Mouse (Mus musculus): Measurements from ENCODE around the gene Foxe3.

Gene Foxe3

DNA sequence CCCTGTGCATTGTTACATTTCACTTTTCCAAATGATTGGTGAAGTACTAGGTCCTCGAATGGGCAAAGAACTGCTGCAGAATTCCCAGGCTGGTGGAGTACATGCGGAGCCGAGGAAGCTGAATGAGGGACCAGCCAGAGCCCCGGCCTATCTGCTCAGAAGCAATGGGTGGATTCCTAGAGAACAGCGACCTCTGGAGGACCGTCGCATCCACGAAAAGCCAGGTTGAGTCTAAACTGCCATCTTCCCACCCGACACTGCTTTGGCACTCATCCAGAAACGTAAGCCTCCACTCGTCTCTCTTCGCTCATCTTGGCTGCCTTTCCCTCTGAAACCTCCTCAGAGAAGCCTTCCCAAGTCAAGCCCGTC, 12.2 kb downstream of the Foxe3 start:
- DNase-seq, result peak; percentile 60

DNA sequence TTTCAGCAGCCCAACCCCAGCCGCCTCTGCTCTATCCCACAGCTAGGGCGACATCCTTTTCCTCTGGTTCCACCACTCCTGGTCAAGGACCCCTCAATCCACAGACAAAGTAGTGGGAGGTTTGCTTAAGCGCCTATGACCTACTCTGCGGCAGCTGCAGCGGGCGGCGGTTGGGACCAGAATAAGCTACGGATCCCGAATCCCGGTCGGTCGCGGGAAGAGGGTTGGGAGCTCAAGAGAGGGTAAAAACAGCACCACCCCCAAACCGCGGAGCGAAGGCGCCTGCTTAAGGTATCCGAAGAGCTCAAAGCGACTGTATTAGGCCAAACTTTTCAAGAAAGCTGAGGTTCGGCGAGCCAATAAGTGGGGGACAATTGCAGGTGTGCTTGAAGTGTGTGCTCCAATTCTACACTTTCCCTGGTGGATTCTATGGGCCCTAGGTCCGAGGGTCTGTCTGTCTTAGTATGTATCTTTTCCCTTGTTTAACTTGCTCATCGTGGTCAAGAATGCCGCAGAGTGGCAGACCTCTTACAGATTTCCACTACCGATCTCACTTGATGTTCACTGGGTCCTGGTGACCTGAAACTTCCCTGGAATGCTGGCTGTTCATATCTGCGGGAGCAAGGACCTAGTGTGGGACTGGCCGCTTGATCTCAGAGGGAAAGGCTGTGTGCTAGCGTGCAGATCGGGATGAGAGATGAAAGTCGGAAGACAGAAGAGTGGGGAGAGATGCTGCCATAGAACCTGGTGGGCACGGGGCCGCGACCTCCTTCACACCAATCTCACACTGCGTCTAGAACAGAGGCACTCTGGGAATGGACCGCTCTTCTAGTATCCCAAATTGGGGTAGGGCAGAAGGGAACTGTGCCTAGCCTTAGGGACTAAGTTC, 12.9 kb downstream of the Foxe3 start:
- no peak for DNase-seq

DNA sequence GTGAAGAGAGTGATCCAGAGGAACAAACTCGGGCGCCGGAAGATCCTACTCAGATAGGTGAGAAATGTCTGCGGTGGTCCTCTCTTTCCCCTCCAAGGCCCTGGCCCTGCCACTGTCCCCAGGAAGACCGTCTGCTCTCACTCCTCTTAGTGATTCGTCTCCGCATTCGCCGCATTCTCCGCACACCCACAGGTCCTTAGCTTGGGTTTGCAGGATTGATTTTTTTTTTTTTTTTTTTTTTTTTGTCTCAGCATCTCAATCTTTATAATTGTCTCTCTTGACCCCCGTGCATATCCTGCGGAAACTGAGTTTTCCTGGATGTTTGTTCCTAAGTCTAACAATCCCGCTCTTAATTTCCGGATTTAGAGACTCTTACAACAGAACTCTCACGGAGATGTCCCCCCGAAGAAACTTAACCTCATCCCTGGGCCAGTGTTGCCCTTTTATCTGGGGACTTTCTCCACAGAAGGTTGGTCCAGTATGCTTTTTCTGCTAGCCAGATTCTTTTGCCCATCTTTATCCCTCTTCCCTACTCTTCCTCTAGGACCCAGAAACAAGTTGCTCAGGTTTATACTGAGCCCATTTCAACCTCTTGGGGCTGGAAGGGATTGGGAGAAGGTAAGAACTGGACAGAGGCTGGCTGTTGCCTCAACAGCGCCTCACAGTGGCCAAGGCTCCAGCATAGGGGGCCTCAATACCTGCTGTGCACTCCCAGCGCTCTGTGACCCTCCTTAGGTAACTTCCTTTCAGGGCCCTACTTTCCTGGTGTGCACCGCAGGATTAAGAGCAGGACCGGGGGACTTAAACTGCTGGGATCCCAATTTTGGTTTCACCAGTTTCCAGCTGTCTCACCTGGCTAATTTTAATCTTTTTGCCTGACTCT, 16.0 kb downstream of the Foxe3 start:
- peak; percentile 43 for DNase-seq

DNA sequence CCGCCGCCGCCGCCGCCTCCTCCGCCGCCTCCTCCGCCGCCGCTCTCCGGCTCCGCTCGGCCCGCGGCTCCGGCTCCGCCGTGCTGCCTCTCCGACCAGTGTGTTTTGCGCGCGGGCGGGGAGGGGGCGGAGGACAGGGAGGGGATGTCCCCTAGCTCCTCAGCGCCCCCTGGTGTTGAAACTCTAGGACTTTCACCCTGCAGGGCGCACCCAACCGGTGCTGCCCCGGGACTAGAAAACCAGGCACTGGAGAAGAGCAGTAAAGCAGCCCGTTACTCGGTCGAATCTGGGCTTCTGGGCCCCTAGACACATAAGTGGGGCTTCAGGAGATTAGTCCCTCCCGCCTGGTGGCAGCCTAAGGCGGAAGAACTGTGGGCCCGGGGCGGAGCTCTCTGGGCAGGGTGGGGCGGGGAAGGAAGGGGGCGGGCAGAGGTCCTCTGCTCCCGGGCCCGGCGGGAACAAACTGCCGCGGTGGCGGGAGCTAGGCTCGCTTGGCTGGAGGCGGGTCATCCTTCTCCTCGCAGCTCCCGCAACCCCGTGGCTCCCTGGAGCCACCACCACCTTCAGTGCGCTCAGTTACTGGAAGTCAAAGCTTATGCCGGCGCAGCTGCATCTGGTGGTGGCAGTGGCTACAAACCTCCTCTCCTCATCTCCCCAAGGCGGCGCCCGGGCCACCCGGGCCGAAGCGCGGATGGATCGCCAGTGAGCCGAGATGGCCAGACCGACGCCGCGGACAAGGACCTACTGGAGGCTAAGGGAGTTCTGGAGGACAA, 16.8 kb downstream of the Foxe3 start, which contains the start of gene Foxd2:
Gene Foxd2 (minus strand): TSS at position 45 of the 773 bp plus-strand sequence.
- DNase-seq, result peak; percentile 92

DNA sequence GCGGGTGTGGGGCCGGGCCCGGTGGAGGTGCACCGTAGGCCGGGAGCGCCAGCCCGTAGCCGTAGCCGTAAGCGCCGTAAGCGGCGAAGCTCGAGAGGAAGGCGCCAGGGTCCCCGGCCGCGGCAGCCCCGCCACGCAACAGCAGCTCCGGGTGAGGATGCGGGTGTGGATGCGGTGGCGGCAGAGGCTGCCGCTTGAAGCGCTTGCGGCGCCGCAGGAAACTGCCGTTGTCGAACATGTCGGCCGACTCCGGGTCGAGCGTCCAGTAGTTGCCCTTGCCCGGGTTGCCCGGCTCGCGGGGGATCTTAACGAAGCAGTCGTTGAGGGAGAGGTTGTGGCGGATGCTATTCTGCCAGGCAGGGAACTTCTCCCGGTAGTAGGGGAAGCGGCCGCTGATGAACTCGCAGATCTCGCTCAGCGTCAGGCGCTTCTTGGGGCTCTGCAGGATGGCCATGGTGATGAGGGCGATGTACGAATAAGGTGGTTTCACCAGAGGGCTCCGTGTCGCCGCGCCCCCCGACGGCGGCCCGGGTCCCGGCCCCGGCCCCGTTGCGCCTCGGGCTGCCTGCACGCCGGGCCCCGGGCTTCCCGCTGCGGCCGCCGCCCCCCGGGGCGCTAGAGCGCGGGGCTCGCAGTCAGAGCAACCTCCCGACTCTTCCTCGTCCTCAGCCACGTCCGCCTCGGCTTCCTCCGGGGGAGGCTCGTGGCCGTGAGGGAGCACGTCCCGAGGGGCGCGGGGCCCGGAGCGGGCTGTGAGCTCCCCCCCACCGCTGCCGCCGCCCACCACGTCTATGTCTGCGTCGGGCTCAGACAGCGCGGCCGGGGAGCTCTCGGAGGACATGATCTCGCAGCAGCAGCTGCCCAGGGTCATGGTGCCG, 17.6 kb downstream of the Foxe3 start:
- peak; percentile 46 for DNase-seq

DNA sequence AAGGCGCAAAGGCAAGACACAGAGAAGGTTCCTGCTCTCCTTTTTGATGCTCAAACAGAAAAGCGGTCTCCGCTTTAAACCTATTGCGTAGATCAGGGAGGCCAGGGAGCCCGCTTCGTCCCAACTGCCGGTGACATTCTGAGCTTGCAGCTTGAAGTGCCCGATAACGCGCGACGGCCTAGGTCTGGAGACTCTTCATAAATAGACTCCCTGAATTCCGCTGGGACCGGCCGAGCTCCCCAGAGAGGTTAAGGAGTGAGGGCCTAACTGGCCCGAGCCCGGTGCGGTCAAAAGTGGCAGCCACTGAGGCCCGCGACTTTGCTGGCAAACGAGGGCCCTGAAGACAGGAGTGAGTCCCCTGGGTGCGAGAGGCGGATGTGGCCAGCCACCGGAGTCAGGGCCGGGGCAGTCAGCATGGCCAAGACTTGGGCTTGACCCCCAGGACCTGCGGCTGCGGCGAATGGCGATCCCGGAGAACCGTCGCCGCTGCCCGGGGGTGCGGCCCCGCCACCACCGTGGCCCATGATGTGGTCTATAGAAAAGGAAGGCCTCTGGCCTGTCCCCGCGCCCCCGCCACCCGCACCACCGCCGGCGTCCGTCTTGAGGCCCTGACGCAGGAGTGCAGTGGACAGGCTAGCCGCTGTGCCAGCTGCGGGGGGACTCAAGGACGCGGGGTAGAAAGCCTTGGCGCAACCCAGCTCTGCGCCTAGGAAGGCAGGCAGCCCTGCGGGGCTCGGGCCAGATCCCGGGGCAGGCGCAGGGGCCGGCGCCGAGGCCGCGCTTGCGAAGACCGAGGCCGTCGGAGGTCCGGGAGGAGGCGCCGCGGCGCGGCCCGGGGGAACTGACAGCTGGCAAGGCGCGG, 18.5 kb downstream of the Foxe3 start:
- peak; percentile 18 for DNase-seq

DNA sequence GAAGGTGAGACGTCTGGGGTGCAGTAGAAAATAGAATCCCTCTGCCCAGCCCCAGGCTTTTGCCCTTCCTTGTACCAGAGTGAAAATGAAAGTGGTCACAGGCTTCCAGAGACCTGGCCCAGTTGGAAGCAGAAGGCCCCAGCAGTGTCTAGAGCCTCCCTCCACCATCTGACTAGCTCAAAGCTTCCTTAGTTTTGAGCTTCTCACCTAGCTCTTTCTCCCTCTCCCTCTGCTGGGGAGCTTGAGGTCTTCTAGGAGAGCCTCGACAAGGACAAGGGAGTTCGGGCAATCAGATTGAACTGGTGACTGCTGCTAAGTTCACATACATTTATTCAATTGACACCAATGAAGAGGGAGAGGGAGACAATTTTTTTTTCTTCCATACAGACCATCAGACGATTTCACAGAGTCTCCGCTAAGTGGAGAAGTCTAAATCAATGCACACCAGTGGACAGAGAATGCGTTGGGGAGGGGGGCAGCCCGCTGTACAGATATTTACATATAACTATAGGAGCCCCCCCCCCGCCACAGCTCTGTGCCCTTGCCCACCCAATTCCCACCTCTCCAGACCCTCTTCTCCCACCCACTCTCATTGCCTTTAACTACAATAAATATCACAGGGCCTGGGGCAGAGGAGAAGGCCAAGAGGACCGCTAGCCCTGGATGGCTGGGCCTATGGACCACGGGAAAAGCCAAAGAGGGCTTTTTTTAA, 19.7 kb downstream of the Foxe3 start:
- no peak for DNase-seq

DNA sequence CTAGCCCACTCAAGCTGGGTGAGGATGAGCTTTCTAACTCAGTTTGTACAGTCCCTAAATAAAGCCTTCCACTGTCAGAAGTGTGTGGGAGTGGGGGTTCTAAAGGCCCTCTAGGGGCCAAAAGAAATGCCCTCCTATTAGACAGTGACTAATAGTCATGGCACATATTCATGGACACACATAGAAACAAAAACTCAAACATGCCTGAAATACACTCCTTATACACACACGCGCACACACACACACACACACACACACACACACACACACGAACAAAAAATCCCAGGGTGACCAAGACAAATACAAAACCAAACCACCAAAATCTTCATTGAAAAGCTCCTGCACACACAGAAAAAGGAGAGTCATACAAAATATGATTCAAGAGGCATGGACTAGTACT, 20.3 kb downstream of the Foxe3 start:
- DNase-seq, result no peak

DNA sequence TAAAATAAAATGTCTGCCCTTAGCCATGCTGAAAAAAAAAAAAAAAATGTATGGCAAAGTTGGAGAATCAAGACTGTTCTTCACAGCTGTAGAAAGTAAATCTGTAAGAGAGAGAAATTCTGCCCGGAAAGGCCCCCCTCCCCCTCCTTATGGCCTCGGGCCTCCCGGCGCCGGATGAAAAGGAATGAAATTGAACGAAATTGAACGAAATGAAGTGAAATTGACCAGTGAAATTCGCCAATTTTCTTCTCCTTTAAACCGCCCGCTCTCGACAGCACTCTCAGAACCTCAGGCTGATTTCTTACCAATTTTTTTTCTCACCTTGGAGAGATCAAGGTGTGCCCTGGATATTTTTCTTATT, 22.4 kb downstream of the Foxe3 start:
- DNase-seq, result no peak

DNA sequence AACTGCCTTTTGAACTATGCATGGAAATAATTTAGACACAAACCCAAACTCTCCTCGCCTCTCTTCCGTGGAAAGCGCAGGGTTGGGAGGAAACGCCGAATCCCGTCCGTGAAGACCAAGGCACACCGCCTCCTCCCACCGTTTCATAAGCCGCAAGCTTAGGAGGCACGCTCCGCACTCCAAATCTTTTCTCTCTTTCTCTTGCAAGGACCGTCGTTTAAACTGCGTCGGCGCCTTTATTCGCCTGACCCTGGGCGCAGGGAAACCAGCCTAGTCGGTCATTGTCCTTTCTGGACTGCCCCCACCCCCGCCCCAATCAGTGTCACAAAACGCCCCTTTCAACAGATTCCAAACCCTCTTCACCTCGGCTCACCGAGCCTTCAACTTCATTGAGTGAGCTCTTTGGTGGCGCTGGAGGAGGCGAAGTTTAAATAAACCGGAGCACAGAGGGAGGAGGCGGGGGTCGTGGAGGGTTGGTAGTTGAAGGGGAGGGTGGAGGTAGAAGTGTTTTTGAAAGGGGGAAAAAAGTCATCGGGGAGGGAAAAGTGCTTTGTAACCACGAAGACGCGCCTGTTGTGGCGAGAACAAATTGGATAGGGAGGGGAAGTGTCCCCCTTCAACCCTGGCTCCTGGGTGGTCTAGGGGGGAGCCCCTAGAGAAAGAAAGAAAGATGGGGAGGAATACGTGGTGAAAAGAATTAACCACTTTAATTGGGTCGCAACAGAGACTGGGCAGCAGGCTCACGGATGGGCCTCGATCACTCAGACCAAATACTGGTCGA, 23.0 kb downstream of the Foxe3 start:
- DNase-seq, result peak; percentile 15

DNA sequence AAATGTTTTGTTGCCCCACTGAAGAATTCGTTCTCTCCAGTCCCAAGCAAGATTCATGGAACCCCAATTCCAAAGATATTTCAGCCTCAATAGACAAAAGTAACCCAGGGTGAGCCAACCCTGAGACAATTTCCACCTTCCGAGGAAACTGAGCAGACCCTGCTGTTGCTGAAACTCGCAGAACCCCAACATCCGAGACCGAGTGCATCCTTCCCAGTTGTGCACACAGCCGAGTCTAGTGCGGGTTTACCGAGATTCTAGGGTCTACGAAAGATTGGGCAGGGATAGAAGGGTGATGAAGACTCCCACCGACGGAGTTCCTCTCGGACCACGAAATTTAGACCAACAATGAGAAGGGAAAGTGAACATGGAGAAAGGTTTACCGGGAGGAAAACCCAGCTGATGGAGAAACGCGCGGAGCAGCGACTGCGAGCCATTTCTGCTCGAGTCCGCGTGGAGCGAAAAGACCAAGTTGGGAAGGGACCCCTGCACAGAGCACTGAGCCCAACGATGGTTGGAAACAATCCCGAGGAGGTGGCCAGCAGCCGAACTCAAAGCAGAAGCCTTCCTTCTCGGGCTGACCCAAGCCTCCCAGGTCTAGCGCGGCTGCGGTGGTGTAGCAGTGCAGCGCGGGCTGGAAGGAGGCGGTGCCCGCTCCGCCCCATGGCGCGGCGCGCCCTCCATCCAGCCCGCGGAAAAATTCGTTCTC, 24.0 kb downstream of the Foxe3 start:
- DNase-seq, result peak; percentile 22

DNA sequence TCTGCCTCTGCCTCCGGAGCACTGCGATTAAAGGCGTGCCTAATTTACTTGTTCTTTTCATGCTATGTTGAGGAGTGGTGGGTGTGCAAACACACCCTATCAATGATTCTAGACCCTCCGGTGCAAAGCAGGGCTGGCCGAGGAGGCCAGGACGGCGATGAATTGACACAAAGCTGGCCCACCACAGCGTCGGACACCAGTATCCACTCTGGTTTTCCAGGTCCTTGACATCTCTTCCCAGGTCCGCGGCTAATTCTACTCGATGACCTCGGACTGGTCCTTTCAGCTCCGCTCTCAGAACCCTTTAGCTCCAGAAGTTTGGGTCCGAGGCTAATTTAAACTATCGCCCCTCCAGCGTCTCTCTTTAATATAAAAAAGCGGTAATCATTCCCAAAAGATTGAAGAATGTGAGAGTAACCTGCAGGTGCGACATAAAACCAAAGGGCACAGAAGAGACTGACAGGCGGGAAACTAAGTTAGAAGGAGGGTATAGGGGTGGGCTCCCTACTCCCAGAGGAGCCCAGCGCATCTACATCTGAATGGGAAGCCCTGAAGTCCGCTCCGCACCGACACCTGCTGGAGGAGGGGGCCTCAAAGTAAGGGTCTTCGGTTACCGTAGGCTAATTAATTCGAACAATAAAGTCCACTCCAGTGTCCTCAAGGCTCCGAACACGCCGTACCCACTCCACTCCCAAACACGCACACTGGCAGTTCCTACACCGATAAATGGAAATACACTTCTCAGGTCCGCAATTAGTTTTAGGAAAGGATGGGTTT, 24.8 kb downstream of the Foxe3 start:
- no peak for DNase-seq

DNA sequence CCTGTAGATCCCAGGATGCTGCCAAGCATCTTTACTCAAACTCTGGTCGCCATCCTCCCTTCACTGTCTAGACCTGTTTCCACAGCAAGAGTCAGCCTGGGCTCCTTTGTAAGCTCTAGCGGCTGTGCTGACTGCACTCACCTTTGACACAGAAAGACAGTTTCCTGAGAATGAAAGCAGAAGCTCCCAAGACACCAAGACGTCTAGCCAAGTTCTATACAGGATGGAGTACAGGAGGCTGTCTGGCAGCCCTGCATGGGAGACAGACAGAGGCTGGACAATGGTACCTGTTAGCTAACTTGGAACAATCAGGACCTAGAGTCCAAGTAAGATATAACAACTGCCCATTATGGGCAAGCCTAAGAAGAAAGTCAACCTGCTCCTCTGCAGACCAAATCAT, 25.9 kb downstream of the Foxe3 start:
- DNase-seq, result no peak

DNA sequence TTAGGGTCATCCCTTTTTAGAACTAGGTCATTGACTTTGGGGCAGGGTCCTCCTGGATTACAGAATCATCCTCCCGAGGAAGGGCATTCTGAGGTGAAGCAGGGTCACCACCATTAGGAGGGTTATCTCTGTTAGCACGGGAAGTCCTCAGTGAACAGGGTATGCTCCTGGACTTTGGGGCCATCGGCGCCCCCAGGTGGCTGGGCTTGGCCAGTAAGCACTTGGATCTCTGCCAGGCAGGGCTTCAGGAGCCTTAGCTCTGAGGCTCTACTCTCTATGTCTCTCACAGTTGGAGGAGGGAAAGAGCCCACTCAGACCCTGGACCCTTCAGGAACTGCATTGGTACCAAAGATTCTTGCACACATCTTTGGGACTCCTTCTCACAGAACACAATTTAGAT, 28.0 kb downstream of the Foxe3 start:
- peak; percentile 36 for DNase-seq

DNA sequence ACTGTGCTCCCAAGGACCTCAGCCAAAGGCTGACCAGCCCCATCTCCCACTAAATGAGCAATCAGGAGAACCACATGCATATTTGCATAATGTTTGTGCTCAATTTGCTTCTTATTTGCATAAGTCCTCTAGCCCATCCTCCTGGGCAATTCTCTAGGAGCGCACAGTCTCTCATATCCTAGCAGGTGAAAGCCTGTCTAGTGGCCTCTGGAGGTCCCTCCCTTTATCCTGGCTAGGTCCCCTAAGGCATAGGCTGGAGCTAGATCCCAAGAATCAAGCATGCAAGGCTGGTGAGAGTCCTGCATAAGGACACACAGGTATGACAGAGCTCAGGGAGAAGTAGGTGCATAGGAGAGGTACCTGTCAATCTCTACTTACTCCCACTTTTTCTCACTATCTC, 43.6 kb downstream of the Foxe3 start:
- DNase-seq, result no peak

DNA sequence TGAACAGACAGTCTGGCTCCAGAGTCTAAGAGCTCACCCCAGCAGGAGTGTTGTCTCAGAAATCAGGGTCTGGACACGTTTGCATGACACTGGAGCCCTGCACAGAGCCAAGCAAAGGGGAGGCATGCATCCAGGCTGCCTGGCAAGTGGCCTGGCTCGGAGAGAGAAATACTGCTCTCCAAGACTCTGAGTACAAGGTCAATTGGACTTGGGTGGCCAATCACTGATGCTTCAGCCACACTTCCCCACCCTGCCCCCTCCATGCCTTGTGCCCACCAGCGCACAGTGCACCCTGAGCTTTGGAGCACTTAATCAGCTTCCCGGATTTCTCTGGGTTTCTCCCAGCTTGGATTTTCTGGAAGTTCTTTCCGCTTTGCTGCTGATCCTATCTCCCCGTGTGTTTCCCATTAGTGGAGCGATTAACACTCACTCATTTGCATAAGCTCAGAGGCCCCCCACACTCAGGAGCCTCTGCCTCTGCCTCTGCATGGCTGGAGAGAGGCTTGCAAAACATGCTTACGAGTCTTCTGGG, 49.3 kb downstream of the Foxe3 start:
- no peak for DNase-seq
